Mouse (Mus musculus): ENCODE results near the gene Cacna1e. TPM values are rescaled to one million over a fixed set of nuclear protein-coding genes. Genes with fewer than 3 reads are reported as not detected.

The Cacna1e gene
- polyA plus RNA-seq, 1 experiment from 2014 or later, result 35.1 TPM

GRCm38 (mm10) chr1:154783521-154783920 lies 100.8 kb downstream of the Cacna1e start:
- no peak for ATAC-seq (ENCODE audit: low read depth)
- H3K27ac ChIP-seq (ENCODE audit: low read depth, low read length), result no peak overlapping the region
- no peak overlapping the region for H3K9ac ChIP-seq (replicated peaks; ENCODE audit: low read depth, low read length)
- H3K9me3 ChIP-seq (ENCODE audit: control insufficient read depth, low read length), result no peaks in the 10 kb centered on the region
- WGBS, result 91% methylated on average over 1 of the region's 1 CpGs
- H3K4me1 ChIP-seq (ENCODE audit: control insufficient read depth, insufficient read depth, low read length), result no peaks in the 10 kb centered on the region
- H3K36me3 ChIP-seq (ENCODE audit: control insufficient read depth, insufficient read depth, low read length), result no peaks in the 10 kb centered on the region
- H3K27me3 ChIP-seq (ENCODE audit: control insufficient read depth, insufficient read depth, low read length), result no peaks in the 10 kb centered on the region
- H3K4me2 ChIP-seq (ENCODE audit: low read depth, low read length), result no peak overlapping the region
- H3K4me3 ChIP-seq (ENCODE audit: low read depth, low read length), result no peak overlapping the region

DNA sequence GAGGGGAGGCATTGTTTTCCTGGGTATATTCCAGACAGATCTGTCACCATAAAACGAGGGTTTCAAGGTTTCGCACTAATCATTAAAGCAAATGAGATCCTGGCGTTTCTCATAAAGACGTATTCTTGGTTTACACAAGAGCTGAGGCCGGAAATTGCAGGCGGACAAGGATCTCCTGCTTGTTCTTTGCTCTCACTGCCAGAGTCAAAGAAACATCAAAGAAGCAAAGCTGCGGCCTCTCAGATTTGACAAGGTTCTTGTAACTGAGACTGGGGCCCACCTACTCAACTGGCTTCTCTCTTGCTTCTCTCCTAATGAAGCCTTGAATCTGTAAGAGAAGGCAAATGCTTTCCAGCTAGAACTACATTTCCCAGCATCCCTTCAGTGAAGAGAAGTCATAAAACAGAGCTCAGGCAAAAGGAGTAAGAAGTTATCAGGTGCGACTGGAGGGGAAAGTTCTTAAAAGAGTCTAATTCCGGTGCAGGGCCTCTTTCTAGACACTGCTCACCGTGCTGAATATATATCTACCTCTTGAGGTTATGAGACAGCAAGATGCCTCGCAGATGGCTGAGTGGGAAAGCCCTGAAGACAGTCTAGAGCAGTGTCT lies 104.3 kb downstream of the Cacna1e start:
- H3K4me2 ChIP-seq (ENCODE audit: low read depth, low read length), result no peak overlapping the region
- H3K4me1 ChIP-seq (ENCODE audit: control insufficient read depth, insufficient read depth, low read length), result no peaks in the 10 kb centered on the region
- H3K9ac ChIP-seq (replicated peaks; ENCODE audit: low read depth, low read length), result no peak overlapping the region
- 44% methylated on average over 11 of the region's 11 CpGs for WGBS
- no peak overlapping the region for H3K27ac ChIP-seq (ENCODE audit: low read depth, low read length)
- no peak overlapping the region for H3K4me3 ChIP-seq (ENCODE audit: low read depth, low read length)
- ATAC-seq (ENCODE audit: low read depth), result no peak
- no peaks in the 10 kb centered on the region for H3K36me3 ChIP-seq (ENCODE audit: control insufficient read depth, insufficient read depth, low read length)
- no peaks in the 10 kb centered on the region for H3K9me3 ChIP-seq (ENCODE audit: control insufficient read depth, low read length)
- H3K27me3 ChIP-seq (ENCODE audit: control insufficient read depth, insufficient read depth, low read length), result no peaks in the 10 kb centered on the region

GRCm38 (mm10) chr1:154776344-154776743 lies 108.0 kb downstream of the Cacna1e start:
- no peaks in the 10 kb centered on the region for H3K4me1 ChIP-seq (ENCODE audit: control insufficient read depth, insufficient read depth, low read length)
- ATAC-seq (ENCODE audit: low read depth), result no peak
- no peaks in the 10 kb centered on the region for H3K36me3 ChIP-seq (ENCODE audit: control insufficient read depth, insufficient read depth, low read length)
- no peak overlapping the region for H3K9ac ChIP-seq (replicated peaks; ENCODE audit: low read depth, low read length)
- H3K4me2 ChIP-seq (ENCODE audit: low read depth, low read length), result no peak overlapping the region
- no peak overlapping the region for H3K4me3 ChIP-seq (ENCODE audit: low read depth, low read length)
- no peak overlapping the region for H3K27ac ChIP-seq (ENCODE audit: low read depth, low read length)
- WGBS, result 77% methylated on average over 4 of the region's 4 CpGs
- no peaks in the 10 kb centered on the region for H3K27me3 ChIP-seq (ENCODE audit: control insufficient read depth, insufficient read depth, low read length)
- H3K9me3 ChIP-seq (ENCODE audit: control insufficient read depth, low read length), result no peaks in the 10 kb centered on the region

DNA sequence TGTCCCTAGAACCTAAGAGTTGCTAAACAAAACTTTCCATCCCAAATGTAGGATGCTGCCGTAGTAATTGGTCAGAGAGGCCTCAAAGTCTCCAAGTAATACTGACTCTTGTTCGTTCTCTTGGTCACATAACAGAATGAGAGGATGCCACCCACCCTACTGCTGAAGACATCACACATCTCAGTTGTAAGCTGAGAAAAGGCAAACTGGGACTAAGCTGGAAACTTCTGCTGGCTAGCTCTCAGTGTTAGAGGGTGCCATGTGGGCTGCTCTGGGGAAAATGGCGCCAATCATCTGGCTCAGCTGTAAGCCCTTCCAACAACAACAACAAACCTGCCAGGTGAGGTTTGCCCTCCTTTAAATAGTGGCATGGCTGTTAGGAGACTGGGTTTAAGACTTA lies 109.8 kb downstream of the Cacna1e start:
- no peaks in the 10 kb centered on the region for H3K9me3 ChIP-seq (ENCODE audit: control insufficient read depth, low read length)

DNA sequence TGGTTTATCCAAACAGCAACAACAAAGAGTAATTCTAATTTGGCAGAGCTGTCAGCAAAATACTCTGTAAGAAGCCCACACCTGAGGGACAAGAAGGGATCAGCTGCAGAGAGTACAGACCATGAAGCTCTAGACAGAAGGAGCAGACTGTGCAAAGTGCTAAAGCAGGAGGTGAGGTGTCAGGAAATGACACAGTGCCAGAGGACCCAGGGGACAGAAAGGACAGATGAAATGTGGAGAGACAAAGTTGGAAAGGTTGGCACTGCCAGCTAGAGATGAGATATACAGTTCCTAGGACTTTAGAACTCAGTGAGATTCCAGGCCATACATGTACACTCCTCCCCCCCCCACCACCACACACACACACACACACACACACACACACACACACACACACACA lies 113.2 kb downstream of the Cacna1e start:
- no peaks in the 10 kb centered on the region for H3K9me3 ChIP-seq (ENCODE audit: control insufficient read depth, low read length)
- H3K36me3 ChIP-seq (ENCODE audit: control insufficient read depth, insufficient read depth, low read length), result no peaks in the 10 kb centered on the region
- H3K27ac ChIP-seq (ENCODE audit: low read depth, low read length), result no peak overlapping the region
- H3K4me2 ChIP-seq (ENCODE audit: low read depth, low read length), result no peak overlapping the region
- no peak for ATAC-seq (ENCODE audit: low read depth)
- H3K9ac ChIP-seq (replicated peaks; ENCODE audit: low read depth, low read length), result no peak overlapping the region
- no peak overlapping the region for H3K4me3 ChIP-seq (ENCODE audit: low read depth, low read length)
- H3K27me3 ChIP-seq (ENCODE audit: control insufficient read depth, insufficient read depth, low read length), result no peaks in the 10 kb centered on the region
- H3K4me1 ChIP-seq (ENCODE audit: control insufficient read depth, insufficient read depth, low read length), result no peaks in the 10 kb centered on the region

More for the DNA sequence above, 109.8 kb downstream of the Cacna1e start:
- no peak overlapping the region for H3K9ac ChIP-seq (replicated peaks; ENCODE audit: low read depth, low read length)
- no peaks in the 10 kb centered on the region for H3K4me1 ChIP-seq (ENCODE audit: control insufficient read depth, insufficient read depth, low read length)
- no peak overlapping the region for H3K27ac ChIP-seq (ENCODE audit: low read depth, low read length)
- no peaks in the 10 kb centered on the region for H3K36me3 ChIP-seq (ENCODE audit: control insufficient read depth, insufficient read depth, low read length)
- H3K27me3 ChIP-seq (ENCODE audit: control insufficient read depth, insufficient read depth, low read length), result no peaks in the 10 kb centered on the region
- no peak overlapping the region for H3K4me3 ChIP-seq (ENCODE audit: low read depth, low read length)
- no peak overlapping the region for H3K4me2 ChIP-seq (ENCODE audit: low read depth, low read length)
- ATAC-seq (ENCODE audit: low read depth), result no peak
- 92% methylated on average over 3 of the region's 3 CpGs for WGBS

DNA sequence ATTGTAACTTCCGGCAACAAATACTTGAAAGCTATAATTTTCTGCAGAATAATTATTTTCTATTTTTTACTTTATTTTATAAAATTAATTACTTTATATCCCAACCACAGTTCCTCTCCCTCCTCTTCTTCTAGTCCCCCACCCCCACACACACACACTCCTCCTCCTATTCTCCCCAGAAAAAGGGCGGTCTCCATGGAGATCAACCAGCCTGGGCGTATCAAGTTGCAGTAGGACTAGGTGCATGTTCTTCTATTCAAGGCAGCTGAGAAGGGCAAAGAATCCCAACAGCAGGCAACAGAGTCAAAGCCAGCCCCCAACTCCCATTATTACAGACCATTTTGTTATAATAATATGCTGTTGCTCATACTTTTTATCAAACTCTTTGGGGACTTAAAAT lies 113.8 kb downstream of the Cacna1e start:
- Histone ChIP-seq H3K36me3 (ENCODE audit: control insufficient read depth, insufficient read depth, low read length) (no peaks in the 10 kb centered on the region), H3K9me3 (ENCODE audit: control insufficient read depth, low read length) (no peaks in the 10 kb centered on the region)

DNA sequence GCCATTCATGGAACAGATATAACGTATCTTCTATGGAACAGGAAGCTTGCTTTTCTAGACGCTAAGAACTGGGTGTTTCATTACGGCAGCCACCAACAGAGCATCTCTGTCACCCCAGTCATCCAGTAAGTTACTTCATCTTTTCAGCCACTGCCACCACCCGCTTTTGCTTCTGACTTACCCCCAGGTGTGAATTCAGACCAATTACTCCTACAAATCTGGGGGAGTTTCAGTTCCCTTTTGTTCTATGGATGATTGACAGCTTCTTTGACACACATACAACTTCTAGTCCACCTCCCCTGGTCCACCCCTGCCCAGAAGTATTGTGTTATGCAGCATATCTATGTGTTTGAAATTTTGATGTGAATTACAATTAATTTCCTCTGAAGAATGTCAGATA lies 121.2 kb downstream of the Cacna1e start:
- no peak for ATAC-seq (ENCODE audit: low read depth)
- H3K4me3 ChIP-seq (ENCODE audit: low read depth, low read length), result no peak overlapping the region
- H3K9me3 ChIP-seq (ENCODE audit: control insufficient read depth, low read length), result no peaks in the 10 kb centered on the region

More for the DNA sequence above, 113.8 kb downstream of the Cacna1e start:
- Histone ChIP-seq H3K27ac (ENCODE audit: low read depth, low read length) (no peak overlapping the region), H3K4me1 (ENCODE audit: control insufficient read depth, insufficient read depth, low read length) (no peaks in the 10 kb centered on the region), H3K9ac (replicated peaks; ENCODE audit: low read depth, low read length) (no peak overlapping the region), H3K4me3 (ENCODE audit: low read depth, low read length) (no peak overlapping the region), H3K27me3 (ENCODE audit: control insufficient read depth, insufficient read depth, low read length) (no peaks in the 10 kb centered on the region), H3K4me2 (ENCODE audit: low read depth, low read length) (no peak overlapping the region)
- WGBS, result 50% methylated on average over 3 of the region's 3 CpGs
- ATAC-seq (ENCODE audit: low read depth), result no peak

DNA sequence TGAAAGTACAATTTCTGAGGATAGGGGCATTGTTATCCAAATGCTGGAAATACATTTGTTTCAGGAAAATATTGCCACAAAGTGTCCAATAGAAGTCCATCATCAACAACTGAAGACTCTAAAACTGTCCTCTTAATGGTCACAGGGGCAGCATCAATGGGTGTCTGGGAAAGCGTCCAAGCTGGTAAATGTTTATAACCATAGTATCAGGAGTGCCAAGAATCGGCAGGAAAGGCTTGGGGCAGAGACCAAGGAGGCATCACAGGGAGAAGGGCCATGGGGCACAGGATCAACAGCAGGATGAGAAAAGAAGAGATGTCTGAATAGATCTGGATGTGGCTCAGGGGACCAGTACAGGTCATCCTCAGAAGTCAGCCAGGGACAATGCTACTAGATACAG lies 132.2 kb downstream of the Cacna1e start:
- no peaks in the 10 kb centered on the region for H3K4me1 ChIP-seq (ENCODE audit: control insufficient read depth, insufficient read depth, low read length)
- no peaks in the 10 kb centered on the region for H3K9me3 ChIP-seq (ENCODE audit: control insufficient read depth, low read length)
- H3K4me3 ChIP-seq (ENCODE audit: low read depth, low read length), result no peak overlapping the region
- no peak overlapping the region for H3K4me2 ChIP-seq (ENCODE audit: low read depth, low read length)
- no peaks in the 10 kb centered on the region for H3K27me3 ChIP-seq (ENCODE audit: control insufficient read depth, insufficient read depth, low read length)
- WGBS, result 63% methylated on average over 2 of the region's 2 CpGs
- no peak overlapping the region for H3K27ac ChIP-seq (ENCODE audit: low read depth, low read length)
- H3K36me3 ChIP-seq (ENCODE audit: control insufficient read depth, insufficient read depth, low read length), result no peaks in the 10 kb centered on the region
- H3K9ac ChIP-seq (replicated peaks; ENCODE audit: low read depth, low read length), result no peak overlapping the region
- ATAC-seq (ENCODE audit: low read depth), result no peak

More for the DNA sequence above, 121.2 kb downstream of the Cacna1e start:
- no peaks in the 10 kb centered on the region for H3K4me1 ChIP-seq (ENCODE audit: control insufficient read depth, insufficient read depth, low read length)
- H3K27ac ChIP-seq (ENCODE audit: low read depth, low read length), result no peak overlapping the region
- no peak overlapping the region for H3K9ac ChIP-seq (replicated peaks; ENCODE audit: low read depth, low read length)
- 83% methylated on average over 4 of the region's 4 CpGs for WGBS
- H3K4me2 ChIP-seq (ENCODE audit: low read depth, low read length), result no peak overlapping the region
- H3K36me3 ChIP-seq (ENCODE audit: control insufficient read depth, insufficient read depth, low read length), result no peaks in the 10 kb centered on the region
- H3K27me3 ChIP-seq (ENCODE audit: control insufficient read depth, insufficient read depth, low read length), result no peaks in the 10 kb centered on the region

DNA sequence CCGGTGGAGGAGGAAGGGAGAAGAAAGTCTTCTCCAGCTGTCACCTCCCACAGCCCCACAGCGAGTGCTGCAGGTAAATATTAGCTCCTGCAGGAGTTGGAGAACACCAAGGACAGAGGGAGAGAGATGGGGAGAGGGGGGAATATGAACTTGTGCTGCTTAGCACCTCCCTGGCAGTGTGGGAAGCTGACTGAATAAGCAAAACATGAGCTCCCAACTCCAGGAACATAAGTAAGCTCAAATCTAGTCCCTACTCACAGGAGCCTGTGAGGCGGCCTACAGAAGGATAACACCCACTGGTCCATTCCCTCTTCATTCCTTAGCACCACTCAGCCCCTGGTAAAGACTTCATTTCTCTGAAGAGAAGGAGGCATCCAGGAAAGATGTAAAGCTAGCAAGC lies 135.8 kb downstream of the Cacna1e start:
- ATAC-seq (ENCODE audit: low read depth), result no peak
- Histone ChIP-seq H3K9ac (replicated peaks; ENCODE audit: low read depth, low read length) (no peak overlapping the region), H3K9me3 (ENCODE audit: control insufficient read depth, low read length) (no peaks in the 10 kb centered on the region), H3K36me3 (ENCODE audit: control insufficient read depth, insufficient read depth, low read length) (no peaks in the 10 kb centered on the region), H3K27ac (ENCODE audit: low read depth, low read length) (no peak overlapping the region), H3K27me3 (ENCODE audit: control insufficient read depth, insufficient read depth, low read length) (no peaks in the 10 kb centered on the region), H3K4me1 (ENCODE audit: control insufficient read depth, insufficient read depth, low read length) (no peaks in the 10 kb centered on the region), H3K4me3 (ENCODE audit: low read depth, low read length) (no peak overlapping the region), H3K4me2 (ENCODE audit: low read depth, low read length) (no peak overlapping the region)
- WGBS, result 84% methylated on average over 3 of the region's 3 CpGs

Data from neural tube, embryonic 14.5 days (tissue).